Mouse (Mus musculus) liver, postnatal 0 days (tissue): Measurements from ENCODE around the gene Satb1.

Experiments
- CTCF ChIP-seq: sonication (generic); IDR thresholded peaks from 2 replicates; pipeline ENCODE4 v1.5.1; 2016; ENCODE audit warnings: antibody characterized with exemption, low read depth
- EP300 ChIP-seq: IDR thresholded peaks from 2 replicates; pipeline ENCODE4 v1.6.1; 2016; ENCODE audit warnings: antibody characterized with exemption, low read depth, mild to moderate bottlenecking

DNA sequence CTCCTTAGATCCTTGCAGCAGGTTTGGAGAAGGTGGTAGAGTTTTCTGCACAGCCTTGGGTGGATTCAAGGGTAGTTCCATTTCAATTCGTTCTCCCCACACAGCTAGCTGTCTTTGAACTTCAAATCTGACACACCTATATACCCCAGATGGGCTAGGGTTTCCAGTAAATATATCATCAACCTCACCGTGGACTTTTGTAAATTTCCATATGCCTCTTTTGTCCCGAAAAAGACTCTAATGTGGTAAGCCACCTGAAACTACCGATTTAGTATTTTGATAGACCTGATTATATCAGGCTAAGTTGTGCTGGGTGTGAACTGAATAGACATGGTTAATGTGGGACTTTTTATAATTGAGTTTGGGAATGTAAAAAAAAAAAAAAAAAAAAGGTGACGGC is 46.6 kb upstream of the Satb1 start:
- TF ChIP-seq CTCF (no peak), EP300 (no peak)
